Mouse (Mus musculus): Measurements from ENCODE around the gene Dnajb6.

DNA sequence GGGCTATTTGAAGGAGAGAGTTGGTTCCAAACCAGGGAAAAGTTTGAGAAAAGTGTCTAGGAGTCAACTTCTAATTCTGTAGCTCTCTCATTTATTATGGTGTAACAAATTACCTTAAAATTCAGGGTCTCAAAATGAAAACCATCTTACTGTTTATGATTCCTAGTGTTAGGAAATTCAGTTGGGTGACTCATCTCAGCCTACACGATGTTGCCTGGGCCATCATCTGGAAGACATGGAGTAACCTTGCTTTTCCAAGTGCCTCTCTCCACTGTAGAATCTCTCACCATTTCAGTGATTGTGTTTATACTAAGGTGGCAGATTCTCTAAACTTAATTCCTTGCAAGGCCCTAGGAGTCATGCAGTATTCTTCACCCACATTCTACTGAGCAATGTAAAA, 119.5 kb downstream of the Dnajb6 start:
- TF ChIP-seq CTCF (IDR thresholded peaks at IDR 0.05; ENCODE audit: control insufficient read depth, insufficient read depth, insufficient replicate concordance, low read depth, low read length) (no peak), POLR2A (IDR thresholded peaks at IDR 0.05; ENCODE audit: control insufficient read depth, low read depth, low read length) (no peak)

Measured in testis, adult 2 months (tissue).